Mouse (Mus musculus): ENCODE results near the gene 9930021J03Rik.

- TF ChIP-seq CTCF (IDR thresholded peaks at IDR 0.05; ENCODE audit: borderline replicate concordance, extremely low read depth, insufficient read depth, insufficient read length) (no peak), POLR2A (IDR thresholded peaks at IDR 0.05; ENCODE audit: borderline replicate concordance, extremely low read depth, insufficient read depth, insufficient read length, poor library complexity, severe bottlenecking) (no peak)
Observed at GRCm38 (mm10) chr19:29797371-29797770, 8.4 kb downstream of the 9930021J03Rik start.
